Mouse (Mus musculus) G1E (cell line): ENCODE results near the gene Celf5. TPM values are rescaled to one million over a fixed set of nuclear protein-coding genes. Genes with fewer than 3 reads are reported as not detected.

Source experiments
- ATAC-seq: 2 replicates; pipeline ENCODE4 v1.8.0; 2016; ENCODE audit warnings: mild to moderate bottlenecking; ENCODE audit not compliant: insufficient number of reproducible peaks, poor library complexity, low FRiP score, severe bottlenecking; ENCODE audit errors: extremely low read depth
- DNase-seq: peaks from one replicate; pipeline ENCODE4 v3.0.0; 2012; ENCODE audit warnings: low spot score
- H3K27me3 ChIP-seq: 2 replicates; pipeline ENCODE4 v1.6.1; 2012; ENCODE audit warnings: mild to moderate bottlenecking, low read length, inconsistent platforms; ENCODE audit not compliant: insufficient read depth
- H3K36me3 ChIP-seq: replicated peaks from 2 replicates; pipeline ENCODE3; 2012; ENCODE audit warnings: mild to moderate bottlenecking, inconsistent platforms
- H3K4me1 ChIP-seq: 2 replicates; pipeline ENCODE4 v1.6.1; 2012; ENCODE audit warnings: low read depth, low read length, inconsistent platforms, mixed read lengths; ENCODE audit not compliant: insufficient read depth
- H3K4me3 ChIP-seq: 2 replicates; pipeline ENCODE4 v1.5.1; 2012; ENCODE audit warnings: low read depth, mild to moderate bottlenecking, inconsistent platforms, low read length, moderate library complexity, mixed read lengths
- H3K9me3 ChIP-seq: replicated peaks from 2 replicates; pipeline ENCODE4 v1.6.1; 2012; ENCODE audit warnings: inconsistent platforms
- CTCF ChIP-seq: IDR thresholded peaks from 2 replicates; pipeline ENCODE4 v1.5.1; 2012; ENCODE audit warnings: low read depth, low read length, inconsistent platforms, mixed read lengths
- GATA1 ChIP-seq: IDR thresholded peaks from 2 replicates; pipeline ENCODE4 v1.6.1; 2012; ENCODE audit warnings: borderline replicate concordance, low read length, inconsistent platforms, mixed read lengths
- GATA2 ChIP-seq: IDR thresholded peaks from 2 replicates; pipeline ENCODE4 v1.6.1; 2012; ENCODE audit warnings: low read depth, low read length, inconsistent platforms, borderline replicate concordance
- POLR2AphosphoS5 ChIP-seq: IDR thresholded peaks from 2 replicates; pipeline ENCODE4 v1.6.1; 2012; ENCODE audit warnings: low read depth, low read length, inconsistent platforms; ENCODE audit not compliant: insufficient replicate concordance
- TAL1 ChIP-seq: conservative IDR thresholded peaks from 2 replicates; pipeline ENCODE4 v1.6.1; 2012; ENCODE audit warnings: low read depth, low read length, inconsistent platforms, mixed read lengths
- polyA plus RNA-seq: library from polyadenylated mRNA; stranded (reverse); fragments of >175 nt; gene quantifications from 2 replicates; pipeline ENCODE4 v1.2.3, GENCODE M21; 2012
- total RNA-seq, 2 experiments: library from RNA; stranded (forward) in 1 of 2; stranded (reverse) in 1 of 2; fragments of 200-1000 nt in 1 of 2; fragments of >200 nt in 1 of 2; fragmentation: Nextera tagmentation in 1 of 2; gene quantifications; 2 replicates each; pipeline ENCODE4 v1.2.3; 2014 to 2017

The Celf5 gene
- total and polyA plus RNA-seq, 3 experiments = 0.05 TPM; not detected in 1

- Histone ChIP-seq H3K9me3 (no peaks in the 10 kb centered on the region), H3K4me1 (peaks cover 79% of the 10 kb centered on the region), H3K36me3 (peaks cover 32% of the 10 kb centered on the region), H3K4me3 (no peak overlapping the region), H3K27me3 (peaks cover 38% of the 10 kb centered on the region)
- TF ChIP-seq CTCF = no peak
- TF ChIP-seq POLR2AphosphoS5 = no peak
- TF ChIP-seq GATA2 = no peak
- TF ChIP-seq TAL1 = no peak
- TF ChIP-seq GATA1 = no peak
- ATAC-seq = no peak
- DNase-seq = no peak
These were observed 66.8 kb downstream of the Celf5 start for GRCm38 (mm10) chr10:81415549-81416310.

DNA sequence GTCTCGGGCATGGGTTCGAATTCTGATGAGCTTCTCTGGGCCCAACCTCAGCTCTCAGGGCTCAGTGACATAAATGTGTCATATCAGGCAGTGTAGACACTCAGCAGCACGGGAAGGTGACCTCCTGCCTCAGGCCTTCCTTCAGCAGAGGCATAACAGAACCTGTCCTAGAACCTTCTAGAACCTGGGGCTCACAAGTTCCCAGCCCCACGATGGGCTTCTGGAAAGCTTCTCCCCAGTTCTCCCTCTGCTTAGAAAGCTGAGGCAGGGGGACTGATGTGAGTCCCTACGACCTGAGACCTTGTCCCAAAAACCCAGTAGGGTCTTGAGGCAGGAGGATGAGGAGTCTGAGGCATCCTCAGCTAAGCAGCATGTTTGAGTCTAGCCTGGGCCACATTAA is 67.4 kb downstream of the Celf5 start:
- Histone ChIP-seq H3K9me3 (no peaks in the 10 kb centered on the region), H3K4me1 (peaks cover 85% of the 10 kb centered on the region), H3K36me3 (peaks cover 29% of the 10 kb centered on the region), H3K4me3 (no peak overlapping the region), H3K27me3 (peaks cover 32% of the 10 kb centered on the region)
- TF ChIP-seq CTCF = no peak
- TF ChIP-seq POLR2AphosphoS5 = no peak
- no peak for TF ChIP-seq GATA1
- TF ChIP-seq GATA2 = no peak
- TF ChIP-seq TAL1 = no peak
- ATAC-seq = no peak
- no peak for DNase-seq

DNA sequence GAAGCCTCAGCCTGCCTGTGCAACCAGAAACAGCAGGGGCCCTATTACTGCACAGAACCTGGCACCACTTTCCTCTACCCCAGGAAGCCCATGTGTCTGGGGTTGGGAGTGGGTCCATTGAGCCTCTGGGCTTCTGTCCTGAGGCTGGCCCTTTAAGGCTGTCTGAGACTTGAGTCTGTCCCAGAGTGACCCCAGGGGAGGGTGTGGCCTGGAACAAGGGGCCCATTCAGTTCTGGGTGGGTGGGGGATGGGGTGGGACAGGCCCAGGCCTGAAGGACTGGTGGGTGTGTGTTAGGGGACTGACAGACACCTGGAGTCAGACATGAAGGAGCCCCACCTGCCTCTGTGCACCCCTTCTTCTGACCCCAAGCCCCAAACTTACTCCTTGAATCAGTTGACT is 67.8 kb downstream of the Celf5 start:
- TF ChIP-seq TAL1 = no peak
- TF ChIP-seq GATA1 = no peak
- TF ChIP-seq POLR2AphosphoS5 = no peak
- ATAC-seq (no peak), DNase-seq (no peak)
- H3K27me3 ChIP-seq = peaks cover 27% of the 10 kb centered on the region
- H3K4me1 ChIP-seq = peaks cover 89% of the 10 kb centered on the region
- H3K36me3 ChIP-seq = peaks cover 26% of the 10 kb centered on the region
- no peaks in the 10 kb centered on the region for H3K9me3 ChIP-seq
- H3K4me3 ChIP-seq = no peak overlapping the region; the same call in 1 of the 2 replicates

DNA sequence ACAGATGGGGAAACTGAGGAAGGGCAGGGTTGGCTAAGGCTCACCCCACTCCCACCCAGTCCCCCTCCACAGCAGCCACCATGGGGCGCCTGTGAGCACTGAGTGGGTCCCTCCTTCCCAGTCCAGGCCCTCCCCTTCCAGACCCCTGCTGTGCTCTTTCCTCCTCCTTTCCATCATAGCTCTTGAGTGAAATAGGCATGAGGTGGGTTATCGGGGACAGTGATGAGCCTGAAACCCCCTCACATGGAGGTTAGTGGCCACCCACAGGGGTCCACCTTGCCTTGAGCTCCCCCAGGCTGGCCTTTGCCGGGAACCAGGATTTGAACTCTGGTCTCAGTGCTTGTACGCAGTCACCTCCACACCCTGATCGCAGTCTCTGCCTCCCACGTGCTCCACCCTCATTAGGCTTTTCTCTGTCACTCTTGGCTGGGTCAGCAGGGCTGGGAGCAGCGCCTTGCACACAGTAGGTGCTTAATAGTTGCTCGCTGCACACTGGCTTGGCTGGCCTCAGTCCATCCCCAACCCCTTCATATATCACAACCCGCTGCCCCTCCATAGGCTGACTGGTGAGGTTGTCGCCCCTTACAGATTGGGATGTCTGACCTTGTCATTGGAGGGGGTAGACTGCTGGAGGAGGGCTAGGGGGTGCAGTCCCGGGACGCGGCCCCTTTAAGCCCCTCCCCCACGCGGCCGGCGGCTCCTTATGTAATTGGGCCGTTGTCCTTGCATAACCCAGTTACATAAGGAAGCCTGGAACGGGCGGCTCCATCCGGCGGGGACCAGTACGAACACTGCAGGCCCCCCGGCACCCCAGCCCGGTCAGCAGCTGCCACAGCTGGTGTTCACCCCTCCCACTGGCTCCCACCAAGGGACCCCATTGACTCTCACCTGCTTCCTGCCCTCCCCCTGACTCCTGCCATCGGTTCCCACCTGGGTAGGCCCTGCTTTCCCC is 68.9 kb downstream of the Celf5 start:
- TF ChIP-seq POLR2AphosphoS5 (no peak), GATA1 (no peak), TAL1 (no peak), GATA2 (no peak), CTCF (no peak)
- H3K9me3 ChIP-seq = no peaks in the 10 kb centered on the region
- H3K36me3 ChIP-seq = peaks cover 26% of the 10 kb centered on the region
- H3K4me1 ChIP-seq = peaks cover 94% of the 10 kb centered on the region
- H3K4me3 ChIP-seq = peak overlapping the region; percentile 53; the same call in 1 of the 2 replicates
- no peak for ATAC-seq
- H3K27me3 ChIP-seq = peaks cover 21% of the 10 kb centered on the region
- no peak for DNase-seq

- Histone ChIP-seq H3K4me3 (no peak overlapping the region; the same call in 1 of the 2 replicates), H3K36me3 (peaks cover 28% of the 10 kb centered on the region), H3K9me3 (no peaks in the 10 kb centered on the region), H3K4me1 (peaks cover 98% of the 10 kb centered on the region), H3K27me3 (peaks cover 22% of the 10 kb centered on the region)
- TF ChIP-seq TAL1 = no peak
- TF ChIP-seq GATA2 = no peak
- no peak for TF ChIP-seq CTCF
- no peak for TF ChIP-seq GATA1
- TF ChIP-seq POLR2AphosphoS5 = no peak
- DNase-seq (no peak), ATAC-seq (no peak)
These were observed 69.8 kb downstream of the Celf5 start for GRCm38 (mm10) chr10:81412586-81413309.
